Mouse (Mus musculus) T-cell, adult 66 days (primary cell): ENCODE results near the gene Gm13288. TPM values are rescaled to one million over a fixed set of nuclear protein-coding genes. Genes with fewer than 3 reads are reported as not detected.

Source experiments
- total RNA-seq, 2 experiments: library from RNA; stranded (reverse); gene quantifications; 3 replicates in 1 of 2; 4 replicates in 1 of 2; pipeline ENCODE4 v1.2.4; 2023

Gene Gm13288
- not detected for total RNA-seq

GRCm38 (mm10) chr4:88805231-88805630, at the start of gene Gm13288:
Gene Gm13288, plus strand, starts transcription at chr4:88805531.

GRCm38 (mm10) chr4:88759610-88760268, 45.6 kb upstream of the Gm13288 start, which contains the start of gene Gm13283:
Gene Gm13283, plus strand, starts transcription at chr4:88760119.

DNA sequence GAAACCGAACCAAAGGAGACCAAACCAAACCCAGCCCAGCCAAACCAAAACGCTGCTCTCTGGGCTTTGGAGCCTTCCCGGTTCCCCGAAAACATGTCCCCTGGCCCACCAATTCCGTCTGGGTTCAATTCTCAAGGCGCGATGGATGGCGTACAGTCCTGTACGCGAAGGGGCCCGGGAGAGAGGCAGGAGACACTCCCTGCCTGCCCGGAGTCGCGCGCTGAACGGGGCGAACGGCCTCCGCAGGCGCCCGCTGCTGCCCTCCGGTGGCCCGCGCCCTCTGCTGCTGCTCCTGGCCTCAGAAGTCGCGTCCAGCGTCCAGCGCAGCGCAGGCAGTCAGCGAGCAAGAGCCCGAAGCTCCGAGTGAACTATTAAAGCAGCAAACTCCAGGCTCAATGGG, 31.8 kb upstream of the Gm13288 start, which contains the start of gene Gm13290:
Gene Gm13290 (plus strand): TSS at position 301 of the 400 bp plus-strand sequence.

GRCm38 (mm10) chr4:88776622-88777021, 28.7 kb upstream of the Gm13288 start, which contains the start of gene Gm13289:
Gene Gm13289, plus strand, starts transcription at chr4:88776922.

DNA sequence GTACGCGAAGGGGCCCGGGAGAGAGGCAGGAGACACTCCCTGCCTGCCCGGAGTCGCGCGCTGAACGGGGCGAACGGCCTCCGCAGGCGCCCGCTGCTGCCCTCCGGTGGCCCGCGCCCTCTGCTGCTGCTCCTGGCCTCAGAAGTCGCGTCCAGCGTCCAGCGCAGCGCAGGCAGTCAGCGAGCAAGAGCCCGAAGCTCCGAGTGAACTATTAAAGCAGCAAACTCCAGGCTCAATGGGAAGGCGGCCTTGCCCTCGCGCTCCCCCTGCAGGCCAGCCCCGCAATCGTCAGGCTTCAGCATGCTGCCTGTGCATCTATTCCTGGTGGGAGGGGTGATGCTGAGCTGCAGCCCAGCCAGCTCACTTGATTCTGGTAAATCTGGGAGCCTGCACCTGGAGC, 25.8 kb upstream of the Gm13288 start, which contains the start of gene Gm13272:
Gene Gm13272 (plus strand): TSS at position 301 of the 400 bp plus-strand sequence.

GRCm38 (mm10) chr4:88781831-88782230, 23.5 kb upstream of the Gm13288 start, which contains the start of gene Ifnz:
Gene Ifnz, plus strand, starts transcription at chr4:88782131.

GRCm38 (mm10) chr4:88785409-88785808, 19.9 kb upstream of the Gm13288 start, which contains the start of gene Gm13276:
Gene Gm13276, plus strand, starts transcription at chr4:88785709.

GRCm38 (mm10) chr4:88788402-88788801, 16.9 kb upstream of the Gm13288 start, which contains the start of gene Gm13277:
Gene Gm13277, plus strand, starts transcription at chr4:88788632.

DNA sequence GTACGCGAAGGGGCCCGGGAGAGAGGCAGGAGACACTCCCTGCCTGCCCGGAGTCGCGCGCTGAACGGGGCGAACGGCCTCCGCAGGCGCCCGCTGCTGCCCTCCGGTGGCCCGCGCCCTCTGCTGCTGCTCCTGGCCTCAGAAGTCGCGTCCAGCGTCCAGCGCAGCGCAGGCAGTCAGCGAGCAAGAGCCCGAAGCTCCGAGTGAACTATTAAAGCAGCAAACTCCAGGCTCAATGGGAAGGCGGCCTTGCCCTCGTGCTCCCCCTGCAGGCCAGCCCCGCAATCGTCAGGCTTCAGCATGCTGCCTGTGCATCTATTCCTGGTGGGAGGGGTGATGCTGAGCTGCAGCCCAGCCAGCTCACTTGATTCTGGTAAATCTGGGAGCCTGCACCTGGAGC, 14.1 kb upstream of the Gm13288 start, which contains the start of gene Gm13278:
Gene Gm13278 (plus strand): TSS at position 301 of the 400 bp plus-strand sequence.

GRCm38 (mm10) chr4:88793936-88794675, 11.2 kb upstream of the Gm13288 start, which contains the start of gene Gm13275:
Gene Gm13275, plus strand, starts transcription at chr4:88794487.

GRCm38 (mm10) chr4:88797097-88797496, 8.2 kb upstream of the Gm13288 start, which contains the start of gene Gm13279:
Gene Gm13279, plus strand, starts transcription at chr4:88797397.

GRCm38 (mm10) chr4:88799365-88799764, 6.0 kb upstream of the Gm13288 start, which contains the start of gene Gm13285:
Gene Gm13285, plus strand, starts transcription at chr4:88799665.

GRCm38 (mm10) chr4:88802954-88803353, 2.4 kb upstream of the Gm13288 start, which contains the start of gene Gm13287:
Gene Gm13287, plus strand, starts transcription at chr4:88803254.

GRCm38 (mm10) chr4:88815928-88816327, 10.6 kb downstream of the Gm13288 start, which contains the start of gene Ifna7:
Gene Ifna7, plus strand, starts transcription at chr4:88816228.

DNA sequence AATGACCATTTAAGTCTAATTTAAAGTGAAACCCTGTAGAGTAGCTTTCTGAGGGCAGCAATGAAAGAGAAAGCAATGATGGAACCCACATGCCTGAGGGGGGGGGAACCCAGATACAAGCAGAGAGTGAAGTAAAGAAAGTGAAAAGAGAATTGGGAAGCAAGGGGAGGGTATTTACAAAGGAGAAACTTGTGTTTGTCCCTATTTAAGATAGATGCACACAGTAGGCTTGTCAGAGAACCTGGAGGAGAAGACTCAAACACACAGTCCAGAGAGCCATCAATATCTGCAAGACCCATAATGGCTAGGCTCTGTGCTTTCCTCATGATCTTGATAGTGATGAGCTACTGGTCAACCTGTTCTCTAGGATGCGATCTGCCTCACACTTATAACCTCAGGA, 14.3 kb downstream of the Gm13288 start, which contains the start of gene Ifna11:
Gene Ifna11 (plus strand): TSS at position 301 of the 400 bp plus-strand sequence.

DNA sequence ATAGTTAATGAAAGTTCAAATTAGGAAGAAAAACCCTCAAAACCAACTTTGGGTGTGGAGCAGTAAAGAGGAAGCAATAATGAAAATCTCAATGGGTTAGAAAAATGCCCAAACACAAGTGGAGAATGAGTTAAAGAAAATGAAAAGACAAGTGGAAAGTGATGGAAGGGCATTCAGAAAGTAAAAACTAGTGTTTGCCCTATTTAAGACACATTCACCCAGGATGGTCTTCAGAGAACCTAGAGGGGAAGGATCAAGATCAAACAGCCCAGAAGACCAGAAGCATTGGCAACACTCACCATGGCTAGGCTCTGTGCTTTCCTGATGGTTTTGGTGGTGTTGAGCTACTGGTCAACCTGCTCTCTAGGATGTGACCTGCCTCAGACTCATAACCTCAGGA, 21.8 kb downstream of the Gm13288 start, which contains the start of gene Ifna6:
Gene Ifna6 (plus strand): TSS at position 301 of the 400 bp plus-strand sequence.

DNA sequence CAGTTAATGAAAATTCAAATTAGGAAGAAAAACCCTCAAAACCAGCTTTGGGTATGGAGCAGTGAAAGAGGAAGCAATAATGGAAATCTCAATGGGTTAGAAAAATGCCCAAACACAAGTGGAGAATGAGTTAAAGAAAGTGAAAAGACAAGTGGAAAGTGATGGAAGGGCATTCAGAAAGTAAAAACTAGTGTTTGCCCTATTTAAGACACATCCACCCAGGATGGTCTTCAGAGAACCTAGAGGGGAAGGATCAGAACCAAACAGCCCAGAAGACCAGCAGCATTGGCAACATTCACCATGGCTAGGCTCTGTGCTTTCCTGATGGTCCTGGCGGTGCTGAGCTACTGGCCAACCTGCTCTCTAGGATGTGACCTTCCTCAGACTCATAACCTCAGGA, 29.9 kb downstream of the Gm13288 start, which contains the start of gene Ifna5:
Gene Ifna5 (plus strand): TSS at position 301 of the 400 bp plus-strand sequence.

DNA sequence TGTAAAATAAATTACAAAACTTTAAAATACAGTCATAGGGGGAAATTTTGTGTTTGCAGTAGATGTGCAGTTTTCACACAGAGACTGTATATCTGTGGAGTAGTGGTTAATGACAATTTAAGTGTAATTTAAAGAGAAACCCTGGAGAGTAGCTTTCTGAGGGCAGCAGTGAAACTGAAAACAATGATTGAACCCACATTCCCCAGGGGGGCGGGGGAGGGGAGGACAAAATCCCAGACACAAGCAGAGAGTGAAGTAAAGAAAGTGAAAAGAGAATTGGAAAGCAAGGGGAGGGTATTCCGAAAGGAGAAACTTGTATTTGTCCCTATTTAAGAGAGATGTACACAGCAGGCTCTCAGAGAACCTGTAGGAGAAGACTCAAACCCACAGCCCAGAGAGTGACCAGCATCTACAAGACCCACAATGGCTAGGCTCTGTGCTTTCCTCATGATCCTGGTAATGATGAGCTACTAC, 36.1 kb downstream of the Gm13288 start, which contains the start of gene Ifna4:
Gene Ifna4 (plus strand): TSS at position 424 of the 474 bp plus-strand sequence.

DNA sequence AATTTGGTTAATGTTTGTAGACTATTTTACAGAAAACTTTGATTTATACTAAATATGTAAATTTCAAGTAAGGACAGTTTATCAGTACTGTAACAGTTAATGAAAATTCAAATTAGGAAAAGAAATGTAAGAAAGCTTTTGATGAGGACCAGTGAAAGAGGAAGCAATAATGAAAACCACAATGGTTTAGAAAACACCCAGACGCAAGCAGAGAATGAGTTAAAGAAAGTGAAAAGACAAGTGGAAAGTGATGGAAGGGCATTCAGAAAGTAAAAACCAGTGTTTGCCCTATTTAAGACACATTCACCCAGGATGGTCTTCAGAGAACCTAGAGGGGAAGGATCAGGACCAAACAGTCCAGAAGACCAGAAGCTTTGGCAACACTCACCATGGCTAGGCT, 44.4 kb downstream of the Gm13288 start, which contains the start of gene Ifna1:
Gene Ifna1 (plus strand): TSS at position 390 of the 400 bp plus-strand sequence.

